Mouse (Mus musculus): ENCODE results near the gene Itprip. TPM values are rescaled to one million over a fixed set of nuclear protein-coding genes. Genes with fewer than 3 reads are reported as not detected.

Itprip gene
- polyA plus RNA-seq, 1 experiment from 2014 or later, result 8.8 TPM

GRCm38 (mm10) chr19:47936490-47936889 lies 17.4 kb upstream of the Itprip start:
- H3K4me3 ChIP-seq (ENCODE audit: low read length), result no peak overlapping the region
- H3K4me1 ChIP-seq (ENCODE audit: control insufficient read depth, insufficient read depth, low read length), result no peaks in the 10 kb centered on the region
- H3K9ac ChIP-seq (ENCODE audit: low read depth, low read length), result no peak overlapping the region
- WGBS, result 83% methylated on average over 11 of the region's 11 CpGs
- no peaks in the 10 kb centered on the region for H3K9me3 ChIP-seq (ENCODE audit: control insufficient read depth, low read length)
- H3K27ac ChIP-seq (ENCODE audit: low read length), result no peak overlapping the region
- no peak for ATAC-seq
- no peaks in the 10 kb centered on the region for H3K27me3 ChIP-seq (replicated peaks; ENCODE audit: control insufficient read depth, insufficient read depth, low read length)
- no peak overlapping the region for H3K4me2 ChIP-seq (ENCODE audit: low read depth, low read length)
- no peaks in the 10 kb centered on the region for H3K36me3 ChIP-seq (ENCODE audit: control insufficient read depth, insufficient read depth, low read length)

DNA sequence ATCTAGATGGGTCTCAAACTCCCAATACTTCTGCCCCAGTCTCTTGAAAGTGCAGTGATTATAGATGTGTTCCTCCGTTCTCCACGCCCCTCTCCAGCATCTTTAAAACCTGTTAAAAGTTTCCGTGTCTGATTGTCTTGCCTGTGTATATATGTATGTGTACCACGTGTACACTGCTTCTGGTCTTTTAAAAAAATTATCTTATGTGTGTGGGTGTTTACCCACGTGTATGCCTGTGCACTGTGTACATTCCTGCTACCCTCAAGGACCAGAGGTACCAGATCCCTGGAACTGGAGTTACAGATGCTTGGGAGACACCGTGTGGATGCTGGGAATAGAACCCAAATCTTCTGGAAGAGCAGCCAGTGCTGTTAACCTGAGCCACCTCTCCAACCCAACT lies 16.4 kb upstream of the Itprip start:
- Histone ChIP-seq H3K27me3 (replicated peaks; ENCODE audit: control insufficient read depth, insufficient read depth, low read length) (no peaks in the 10 kb centered on the region), H3K9ac (ENCODE audit: low read depth, low read length) (no peak overlapping the region), H3K27ac (ENCODE audit: low read length) (no peak overlapping the region), H3K4me3 (ENCODE audit: low read length) (no peak overlapping the region), H3K4me1 (ENCODE audit: control insufficient read depth, insufficient read depth, low read length) (no peaks in the 10 kb centered on the region), H3K36me3 (ENCODE audit: control insufficient read depth, insufficient read depth, low read length) (no peaks in the 10 kb centered on the region), H3K4me2 (ENCODE audit: low read depth, low read length) (no peak overlapping the region), H3K9me3 (ENCODE audit: control insufficient read depth, low read length) (no peaks in the 10 kb centered on the region)
- 77% methylated on average over 6 of the region's 6 CpGs for WGBS
- no peak for ATAC-seq

- 62% methylated on average over 16 of the region's 16 CpGs for WGBS
- no peaks in the 10 kb centered on the region for H3K36me3 ChIP-seq (ENCODE audit: control insufficient read depth, insufficient read depth, low read length)
- no peak overlapping the region for H3K27ac ChIP-seq (ENCODE audit: low read length)
- no peak for ATAC-seq
- no peaks in the 10 kb centered on the region for H3K27me3 ChIP-seq (replicated peaks; ENCODE audit: control insufficient read depth, insufficient read depth, low read length)
- no peaks in the 10 kb centered on the region for H3K4me1 ChIP-seq (ENCODE audit: control insufficient read depth, insufficient read depth, low read length)
- no peak overlapping the region for H3K4me2 ChIP-seq (ENCODE audit: low read depth, low read length)
- H3K9ac ChIP-seq (ENCODE audit: low read depth, low read length), result no peak overlapping the region
- no peak overlapping the region for H3K4me3 ChIP-seq (ENCODE audit: low read length)
- H3K9me3 ChIP-seq (ENCODE audit: control insufficient read depth, low read length), result no peaks in the 10 kb centered on the region
Measured at GRCm38 (mm10) chr19:47934636-47935238, 15.6 kb upstream of the Itprip start.

- Histone ChIP-seq H3K4me3 (ENCODE audit: low read length) (no peak overlapping the region), H3K9ac (ENCODE audit: low read depth, low read length) (no peak overlapping the region), H3K4me1 (ENCODE audit: control insufficient read depth, insufficient read depth, low read length) (no peaks in the 10 kb centered on the region), H3K9me3 (ENCODE audit: control insufficient read depth, low read length) (no peaks in the 10 kb centered on the region), H3K4me2 (ENCODE audit: low read depth, low read length) (no peak overlapping the region), H3K27me3 (replicated peaks; ENCODE audit: control insufficient read depth, insufficient read depth, low read length) (no peaks in the 10 kb centered on the region), H3K27ac (ENCODE audit: low read length) (no peak overlapping the region), H3K36me3 (ENCODE audit: control insufficient read depth, insufficient read depth, low read length) (no peaks in the 10 kb centered on the region)
- 85% methylated on average over 8 of the region's 8 CpGs for WGBS
- ATAC-seq, result no peak
Measured at GRCm38 (mm10) chr19:47934146-47934545, 15.0 kb upstream of the Itprip start.

DNA sequence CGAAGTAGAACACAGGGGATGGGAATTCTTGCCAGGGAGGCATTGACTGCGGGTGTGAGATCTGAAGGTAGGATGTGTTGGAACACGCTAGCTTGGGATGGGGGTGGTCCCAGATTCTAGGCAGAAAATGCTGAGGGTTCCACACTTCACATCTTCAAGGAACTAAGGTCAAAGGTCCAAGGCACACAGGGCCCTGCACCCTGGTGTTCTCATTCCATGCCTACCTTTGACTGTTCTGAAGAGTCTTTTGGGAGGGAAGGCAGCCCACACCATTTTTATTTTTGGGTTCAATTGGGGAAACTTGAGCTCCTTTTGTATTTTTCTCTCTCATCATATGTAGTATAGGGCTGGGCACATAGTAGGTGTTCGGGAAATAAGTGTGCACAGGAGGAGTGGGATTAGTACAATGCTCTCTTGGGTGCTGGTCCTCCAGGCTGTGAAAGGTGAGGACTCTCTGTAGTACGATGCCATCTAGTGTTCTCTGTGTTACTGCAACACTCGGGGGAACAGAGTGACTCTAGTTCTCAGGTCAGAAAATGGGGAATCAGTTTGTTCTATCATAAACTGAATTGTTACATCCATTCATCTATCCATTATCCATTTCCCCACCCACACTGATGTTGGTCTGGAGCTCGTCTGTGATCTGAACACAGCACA lies 13.0 kb upstream of the Itprip start:
- Histone ChIP-seq H3K27me3 (replicated peaks; ENCODE audit: control insufficient read depth, insufficient read depth, low read length) (no peaks in the 10 kb centered on the region), H3K9ac (ENCODE audit: low read depth, low read length) (no peak overlapping the region), H3K4me3 (ENCODE audit: low read length) (no peak overlapping the region), H3K9me3 (ENCODE audit: control insufficient read depth, low read length) (no peaks in the 10 kb centered on the region), H3K27ac (ENCODE audit: low read length) (no peak overlapping the region), H3K36me3 (ENCODE audit: control insufficient read depth, insufficient read depth, low read length) (no peaks in the 10 kb centered on the region), H3K4me2 (ENCODE audit: low read depth, low read length) (no peak overlapping the region), H3K4me1 (ENCODE audit: control insufficient read depth, insufficient read depth, low read length) (no peaks in the 10 kb centered on the region)
- 40% methylated on average over 7 of the region's 7 CpGs for WGBS
- ATAC-seq, result peak; percentile 75

DNA sequence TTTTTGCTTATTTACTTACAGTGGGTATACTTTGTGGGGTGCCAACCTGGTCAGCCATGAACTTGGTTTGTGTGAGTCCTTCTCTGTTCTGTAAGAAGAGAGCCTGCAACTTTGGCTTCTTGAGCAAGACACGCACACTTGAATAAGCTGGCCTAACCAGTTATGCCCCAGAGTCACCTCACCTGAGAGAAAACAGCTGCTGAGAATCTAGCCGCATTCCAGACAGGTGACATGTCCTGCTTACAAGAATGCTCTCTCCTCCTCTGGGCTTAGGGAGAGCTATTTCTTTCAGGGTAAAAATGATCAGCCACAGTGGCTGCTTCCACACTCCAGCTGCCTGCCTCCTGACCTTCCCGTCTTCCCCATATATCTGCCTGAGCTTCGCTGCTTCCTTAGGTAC lies 9.9 kb upstream of the Itprip start:
- H3K9me3 ChIP-seq (ENCODE audit: control insufficient read depth, low read length), result no peaks in the 10 kb centered on the region
- no peak overlapping the region for H3K4me3 ChIP-seq (ENCODE audit: low read length)
- no peak overlapping the region for H3K4me2 ChIP-seq (ENCODE audit: low read depth, low read length)
- no peak overlapping the region for H3K9ac ChIP-seq (ENCODE audit: low read depth, low read length)
- H3K4me1 ChIP-seq (ENCODE audit: control insufficient read depth, insufficient read depth, low read length), result no peaks in the 10 kb centered on the region
- H3K36me3 ChIP-seq (ENCODE audit: control insufficient read depth, insufficient read depth, low read length), result no peaks in the 10 kb centered on the region
- 69% methylated on average over 4 of the region's 4 CpGs for WGBS
- no peak overlapping the region for H3K27ac ChIP-seq (ENCODE audit: low read length)
- no peaks in the 10 kb centered on the region for H3K27me3 ChIP-seq (replicated peaks; ENCODE audit: control insufficient read depth, insufficient read depth, low read length)
- no peak for ATAC-seq

- no peaks in the 10 kb centered on the region for H3K4me1 ChIP-seq (ENCODE audit: control insufficient read depth, insufficient read depth, low read length)
- WGBS, result 89% methylated on average over 2 of the region's 2 CpGs
- H3K27ac ChIP-seq (ENCODE audit: low read length), result no peak overlapping the region
- H3K9ac ChIP-seq (ENCODE audit: low read depth, low read length), result no peak overlapping the region
- H3K4me3 ChIP-seq (ENCODE audit: low read length), result no peak overlapping the region
- no peaks in the 10 kb centered on the region for H3K9me3 ChIP-seq (ENCODE audit: control insufficient read depth, low read length)
- no peak for ATAC-seq
- no peaks in the 10 kb centered on the region for H3K27me3 ChIP-seq (replicated peaks; ENCODE audit: control insufficient read depth, insufficient read depth, low read length)
- H3K36me3 ChIP-seq (ENCODE audit: control insufficient read depth, insufficient read depth, low read length), result no peaks in the 10 kb centered on the region
- H3K4me2 ChIP-seq (ENCODE audit: low read depth, low read length), result no peak overlapping the region
Measured at GRCm38 (mm10) chr19:47927032-47927431, 7.9 kb upstream of the Itprip start.

GRCm38 (mm10) chr19:47925819-47926218 lies 6.7 kb upstream of the Itprip start:
- Histone ChIP-seq H3K27me3 (replicated peaks; ENCODE audit: control insufficient read depth, insufficient read depth, low read length) (no peaks in the 10 kb centered on the region), H3K4me1 (ENCODE audit: control insufficient read depth, insufficient read depth, low read length) (no peaks in the 10 kb centered on the region), H3K4me3 (ENCODE audit: low read length) (no peak overlapping the region), H3K9ac (ENCODE audit: low read depth, low read length) (no peak overlapping the region), H3K4me2 (ENCODE audit: low read depth, low read length) (no peak overlapping the region), H3K9me3 (ENCODE audit: control insufficient read depth, low read length) (no peaks in the 10 kb centered on the region), H3K36me3 (ENCODE audit: control insufficient read depth, insufficient read depth, low read length) (no peaks in the 10 kb centered on the region), H3K27ac (ENCODE audit: low read length) (no peak overlapping the region)
- ATAC-seq, result no peak
- 73% methylated on average over 7 of the region's 7 CpGs for WGBS

GRCm38 (mm10) chr19:47919966-47920375 lies 872 bp upstream of the Itprip start:
- Histone ChIP-seq H3K4me3 (ENCODE audit: low read length) (peak overlapping the region; percentile 92), H3K36me3 (ENCODE audit: control insufficient read depth, insufficient read depth, low read length) (no peaks in the 10 kb centered on the region), H3K4me1 (ENCODE audit: control insufficient read depth, insufficient read depth, low read length) (peaks cover 23% of the 10 kb centered on the region), H3K27ac (ENCODE audit: low read length) (peak overlapping the region; percentile 96), H3K4me2 (ENCODE audit: low read depth, low read length) (peak overlapping the region; percentile 76), H3K9ac (ENCODE audit: low read depth, low read length) (peak overlapping the region; percentile 86), H3K9me3 (ENCODE audit: control insufficient read depth, low read length) (no peaks in the 10 kb centered on the region), H3K27me3 (replicated peaks; ENCODE audit: control insufficient read depth, insufficient read depth, low read length) (no peaks in the 10 kb centered on the region)
- peak; percentile 39 for ATAC-seq
- 3% methylated on average over 8 of the region's 8 CpGs for WGBS
